Mouse (Mus musculus) neural tube, embryonic 15.5 days (tissue): Measurements from ENCODE around the gene BC049715. TPM values are rescaled to one million over a fixed set of nuclear protein-coding genes. Genes with fewer than 3 reads are reported as not detected.
"Not testable (repeated sequence)": the region's sequence is repeated elsewhere in the genome, so short reads cannot be mapped to it uniquely, and the experiment has no call there.

Experiments used
- ATAC-seq: fragments of 200-750 bp; cut with Nextera tagmentation; 2 replicates; pipeline ENCODE4 v1.8.0; 2017; ENCODE audit warnings: mild to moderate bottlenecking, moderate TSS enrichment, moderate library complexity; ENCODE audit not compliant: low FRiP score
- H3K27ac ChIP-seq: fragments of 300-500 bp; sonication (generic); replicated peaks from 2 replicates; pipeline ENCODE4 v1.5.1; 2015; ENCODE audit warnings: mild to moderate bottlenecking, inconsistent platforms
- H3K27me3 ChIP-seq: fragments of 300-500 bp; sonication (generic); replicated peaks from 2 replicates; pipeline ENCODE4 v1.6.1; 2015; ENCODE audit warnings: inconsistent platforms
- H3K36me3 ChIP-seq: fragments of 300-500 bp; sonication (generic); 2 replicates; pipeline ENCODE4 v1.6.1; 2015; ENCODE audit warnings: inconsistent platforms
- H3K4me1 ChIP-seq: fragments of 300-500 bp; sonication (generic); 2 replicates; pipeline ENCODE4 v1.6.1; 2015; ENCODE audit warnings: inconsistent platforms
- H3K4me2 ChIP-seq: fragments of 300-500 bp; sonication (generic); 2 replicates; pipeline ENCODE4 v1.6.1; 2015; ENCODE audit warnings: inconsistent platforms, mild to moderate bottlenecking, moderate library complexity
- H3K4me3 ChIP-seq: fragments of 300-500 bp; sonication (generic); replicated peaks from 2 replicates; pipeline ENCODE4 v1.5.1; 2015; ENCODE audit warnings: mild to moderate bottlenecking, inconsistent platforms
- H3K9ac ChIP-seq: fragments of 300-500 bp; sonication (generic); replicated peaks from 2 replicates; pipeline ENCODE4 v1.6.1; 2015; ENCODE audit warnings: mild to moderate bottlenecking, inconsistent platforms
- H3K9me3 ChIP-seq: fragments of 300-500 bp; sonication (generic); replicated peaks from 2 replicates; pipeline ENCODE4 v1.6.1; 2016; ENCODE audit warnings: inconsistent platforms
- WGBS: fragments of 180-500 bp; shearing (Covaris S2); methylation state at CpG from one replicate; pipeline ENCODE4 v1.1.7; 2015; ENCODE audit warnings: mixed read lengths; 5-methylcytosine and 5-hydroxymethylcytosine counted together
- microRNA-seq: library from miRNA; unstranded; fragments of <30 nt; microRNA quantifications from one replicate; pipeline ENCODE4, GENCODE M21; 2017
- polyA plus RNA-seq: library from polyadenylated mRNA; unstranded; fragments of >200 nt; fragmentation: Nextera tagmentation; extraction: Ambion mirVana; gene quantifications from 2 replicates; pipeline ENCODE4 v1.2.1, GENCODE M21; 2015

Gene BC049715
- polyA plus RNA-seq, 1 experiment from 2014 or later, result 1.5 TPM

DNA sequence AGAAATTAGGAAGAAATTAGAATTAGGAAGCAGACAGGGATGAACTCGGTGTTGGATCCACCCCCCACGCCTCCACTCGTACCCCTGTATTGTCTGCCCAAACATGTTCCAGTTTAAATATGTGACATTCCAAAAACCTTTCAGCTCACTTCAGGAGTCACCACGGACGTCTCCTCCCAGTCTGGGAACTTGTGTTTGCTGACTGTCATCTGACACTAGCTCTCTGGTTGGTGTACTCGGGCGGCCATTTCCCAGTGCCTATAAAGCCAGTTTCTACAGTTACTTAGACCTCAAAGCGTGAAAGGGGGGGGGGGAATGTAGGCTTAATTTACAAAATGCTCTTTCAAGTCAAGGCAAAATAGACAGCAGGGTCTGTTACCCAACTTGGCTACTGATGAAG lies 54.3 kb downstream of the BC049715 start:
- no peaks in the 10 kb centered on the region for H3K9me3 ChIP-seq
- H3K9ac ChIP-seq, result no peak overlapping the region
- no peaks in the 10 kb centered on the region; the same call in 1 of the 2 replicates for H3K27me3 ChIP-seq
- H3K4me1 ChIP-seq, result no peaks in the 10 kb centered on the region; the same call in 1 of the 2 replicates
- H3K4me3 ChIP-seq, result no peak overlapping the region
- no peak overlapping the region for H3K27ac ChIP-seq
- H3K36me3 ChIP-seq, result no peaks in the 10 kb centered on the region
- 84% methylated on average over 8 of the region's 8 CpGs for WGBS
- no peak for ATAC-seq
- no peak overlapping the region for H3K4me2 ChIP-seq

DNA sequence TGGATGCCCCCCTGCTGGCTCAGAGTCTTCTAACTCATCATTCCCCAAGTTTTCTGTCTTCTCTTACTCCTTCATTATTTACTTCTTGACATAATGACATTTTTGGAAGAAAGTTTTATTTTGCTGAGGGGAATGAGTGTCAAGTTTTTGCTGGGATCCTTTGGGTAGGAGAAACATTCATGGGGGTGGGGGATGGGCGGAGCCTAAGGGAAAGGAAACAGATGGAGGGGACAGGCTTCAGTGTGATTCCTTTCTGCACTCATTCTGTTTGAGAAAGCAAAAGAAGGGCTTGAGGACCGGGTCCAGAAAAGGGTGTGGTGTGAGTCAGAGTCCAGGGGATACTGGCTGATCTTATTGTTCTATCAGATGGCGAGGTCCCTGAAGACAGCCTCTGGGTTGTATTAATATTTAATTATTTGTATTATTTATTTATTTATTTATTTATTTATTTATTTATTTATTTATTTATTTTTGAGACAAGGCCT lies 56.0 kb downstream of the BC049715 start:
- Histone ChIP-seq H3K36me3 (no peaks in the 10 kb centered on the region), H3K9ac (no peak overlapping the region), H3K4me1 (no peaks in the 10 kb centered on the region; the same call in 1 of the 2 replicates), H3K27me3 (no peaks in the 10 kb centered on the region; the same call in 1 of the 2 replicates), H3K4me3 (no peak overlapping the region), H3K9me3 (no peaks in the 10 kb centered on the region), H3K4me2 (no peak overlapping the region), H3K27ac (no peak overlapping the region)
- ATAC-seq, result no peak
- WGBS, result 86% methylated on average over 3 of the region's 3 CpGs

DNA sequence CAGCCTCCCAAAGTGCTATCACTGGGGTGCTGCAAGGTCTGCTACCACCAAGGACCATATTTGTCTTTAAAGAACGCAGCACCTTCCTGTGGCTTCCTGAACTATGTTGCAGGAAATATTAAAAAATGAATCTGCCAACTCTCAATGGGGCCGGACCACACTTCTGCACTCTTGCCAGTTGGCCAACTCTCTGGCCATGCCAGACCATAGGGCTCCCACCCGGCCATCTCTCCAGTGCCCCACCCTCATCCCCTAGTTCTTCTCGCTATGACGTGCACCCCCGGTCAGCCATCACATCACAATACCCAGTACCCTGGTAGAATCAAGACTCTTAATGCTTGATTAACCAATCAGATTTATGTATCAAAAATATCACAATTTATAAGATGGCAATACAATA lies 56.5 kb downstream of the BC049715 start:
- WGBS, result 93% methylated on average over 6 of the region's 6 CpGs

DNA sequence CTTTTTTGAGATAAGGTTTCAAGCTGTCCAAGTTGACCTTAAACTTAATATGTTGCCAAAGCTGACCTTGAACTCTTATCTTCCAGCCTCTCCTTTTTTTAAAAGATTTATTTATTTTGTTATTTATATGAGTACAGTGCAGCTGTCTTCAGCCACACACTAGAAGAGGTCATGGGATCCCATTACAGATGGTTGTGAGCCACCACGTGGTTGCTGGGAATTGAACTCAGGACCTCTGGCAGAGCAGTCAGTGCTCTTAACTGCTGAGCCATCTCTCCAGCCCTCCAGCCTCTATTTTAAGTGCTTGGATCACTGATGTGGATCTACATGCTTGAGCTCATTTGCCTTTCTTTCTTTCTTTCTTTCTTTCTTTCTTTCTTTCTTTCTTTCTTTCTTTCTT lies 57.3 kb downstream of the BC049715 start:
- not testable (repeated sequence) for H3K36me3 ChIP-seq, ATAC-seq, H3K27ac ChIP-seq, H3K4me2 ChIP-seq, H3K27me3 ChIP-seq, H3K4me3 ChIP-seq, H3K4me1 ChIP-seq, H3K9ac ChIP-seq, H3K9me3 ChIP-seq
- WGBS, result 61% methylated on average over 1 of the region's 1 CpGs

More for the DNA sequence above, 56.5 kb downstream of the BC049715 start:
- Histone ChIP-seq H3K4me2 (no peak overlapping the region), H3K9me3 (no peaks in the 10 kb centered on the region), H3K36me3 (no peaks in the 10 kb centered on the region), H3K27ac (no peak overlapping the region), H3K4me3 (no peak overlapping the region), H3K9ac (no peak overlapping the region), H3K27me3 (no peaks in the 10 kb centered on the region; the same call in 1 of the 2 replicates), H3K4me1 (no peaks in the 10 kb centered on the region; the same call in 1 of the 2 replicates)
- ATAC-seq, result no peak

DNA sequence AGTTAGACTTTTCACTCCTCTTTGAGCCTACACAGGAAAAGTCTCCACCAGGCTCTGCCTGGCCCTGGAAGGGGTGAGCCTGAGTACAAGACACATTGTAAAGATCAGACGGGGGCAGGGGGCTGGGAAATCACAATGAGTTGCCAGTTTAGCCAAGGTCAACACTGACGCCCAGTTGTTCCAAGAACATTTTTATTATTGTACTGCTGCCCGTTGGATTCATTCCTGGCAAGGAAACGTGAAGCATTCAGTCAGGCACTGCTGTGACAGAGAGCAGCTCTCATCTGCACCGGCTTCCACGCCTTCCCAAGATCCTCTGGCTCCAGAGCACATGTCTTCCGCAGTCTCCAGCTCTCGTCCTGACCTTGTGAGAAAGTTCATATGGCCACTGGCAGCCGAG lies 60.4 kb downstream of the BC049715 start:
- Histone ChIP-seq H3K4me1 (no peaks in the 10 kb centered on the region; the same call in 1 of the 2 replicates), H3K4me2 (no peak overlapping the region), H3K27ac (no peak overlapping the region), H3K9me3 (no peaks in the 10 kb centered on the region), H3K4me3 (no peak overlapping the region), H3K36me3 (no peaks in the 10 kb centered on the region), H3K9ac (no peak overlapping the region), H3K27me3 (no peaks in the 10 kb centered on the region)
- no peak for ATAC-seq
- 69% methylated on average over 9 of the region's 9 CpGs for WGBS

DNA sequence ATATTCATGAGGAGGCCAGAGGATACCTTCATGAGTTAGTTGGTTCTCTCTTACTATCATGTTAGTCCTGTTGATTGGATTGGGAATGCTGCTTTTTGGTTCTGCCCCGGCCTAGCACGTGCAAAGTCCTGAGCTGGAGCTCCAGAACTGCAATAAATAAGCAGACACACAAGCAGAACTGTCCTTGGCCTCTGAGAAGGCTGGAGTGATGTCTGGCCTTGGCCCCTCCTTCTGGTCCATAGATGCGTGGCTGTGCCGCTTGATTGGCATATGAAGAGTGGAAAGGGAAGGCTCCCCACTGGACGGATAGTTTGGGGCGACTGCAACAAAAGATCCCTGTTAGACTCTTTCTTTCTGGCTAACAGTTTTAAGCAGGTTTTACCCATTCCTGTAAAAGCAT lies 61.6 kb downstream of the BC049715 start:
- H3K9me3 ChIP-seq, result no peaks in the 10 kb centered on the region
- no peak for ATAC-seq
- H3K4me1 ChIP-seq, result no peaks in the 10 kb centered on the region
- no peaks in the 10 kb centered on the region for H3K27me3 ChIP-seq
- no peaks in the 10 kb centered on the region for H3K36me3 ChIP-seq
- WGBS, result 86% methylated on average over 6 of the region's 6 CpGs
- no peak overlapping the region for H3K27ac ChIP-seq
- H3K4me3 ChIP-seq, result no peak overlapping the region
- no peak overlapping the region for H3K9ac ChIP-seq
- no peak overlapping the region for H3K4me2 ChIP-seq

DNA sequence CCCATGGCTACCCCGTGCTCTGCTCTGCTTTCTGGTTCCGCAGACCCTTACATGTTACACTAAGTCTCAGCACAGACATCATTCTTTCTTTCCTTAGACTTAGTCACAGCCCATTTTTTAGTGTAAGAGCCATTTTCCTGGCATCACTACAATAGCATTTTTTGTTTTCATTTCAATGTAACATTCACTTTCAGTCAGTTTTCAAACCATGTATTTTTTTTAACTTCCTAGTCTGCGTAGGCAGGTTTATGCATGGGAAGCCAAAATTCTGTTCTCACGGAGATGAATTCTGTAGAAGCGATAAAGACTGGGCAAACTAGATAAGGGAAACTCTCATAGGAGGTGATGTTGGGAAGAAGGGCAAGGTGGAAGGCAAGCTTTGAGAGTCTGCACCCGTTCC lies 62.1 kb downstream of the BC049715 start:
- Histone ChIP-seq H3K4me1 (no peaks in the 10 kb centered on the region), H3K9ac (no peak overlapping the region), H3K27me3 (no peaks in the 10 kb centered on the region), H3K4me2 (no peak overlapping the region), H3K36me3 (no peaks in the 10 kb centered on the region), H3K27ac (no peak overlapping the region), H3K9me3 (no peaks in the 10 kb centered on the region), H3K4me3 (no peak overlapping the region)
- WGBS, result 95% methylated on average over 6 of the region's 6 CpGs
- ATAC-seq, result no peak

Small RNAs within 50 kb of the gene (microRNA-seq; reads per million reads assigned to microRNA genes)
- not detected for gene Gm44364

Other genes starting within 250 kb of the BC049715 start
- gene Plbd1, start 165.7 kb upstream of the BC049715 start, polyA plus RNA-seq, result 0.72 and 3.1 TPM in 2 replicates
- gene Gucy2c, start 45.9 kb upstream of the BC049715 start, polyA plus RNA-seq, result 0.23 and 5.5 TPM in 2 replicates
- 0.43 and 0.44 TPM in 2 replicates for gene Hist4h4, start 23.2 kb upstream of the BC049715 start, polyA plus RNA-seq
- gene H2afj, start 19.4 kb upstream of the BC049715 start, polyA plus RNA-seq, result 106 and 119 TPM in 2 replicates
- gene Wbp11, start 607 bp downstream of the BC049715 start, polyA plus RNA-seq, result 71.1 and 80.0 TPM in 2 replicates
- 2.5 and 3.0 TPM in 2 replicates for gene Smco3, start 7.8 kb downstream of the BC049715 start, polyA plus RNA-seq
- 0.23 and 2.3 TPM in 2 replicates for gene Art4, start 30.1 kb downstream of the BC049715 start, polyA plus RNA-seq
- gene Mgp, start 48.2 kb downstream of the BC049715 start, polyA plus RNA-seq, result 28.4 and 40.1 TPM in 2 replicates
- 0.82 TPM in 1 of 2 replicates, not detected in the other for gene Erp27, start 94.6 kb downstream of the BC049715 start, polyA plus RNA-seq
- gene Pde6h, start 96.2 kb downstream of the BC049715 start, polyA plus RNA-seq, result 0.33 TPM in 1 of 2 replicates, not detected in the other
- 13.8 and 95.4 TPM in 2 replicates for gene Arhgdib, start 114.3 kb downstream of the BC049715 start, polyA plus RNA-seq